Mouse (Mus musculus): Measurements from ENCODE around the gene Srgap3.
"Not testable (repeated sequence)": the region's sequence is repeated elsewhere in the genome, so short reads cannot be mapped to it uniquely, and the experiment has no call there.

The Srgap3 gene

GRCm38 (mm10) chr6:112752007-112752406, 195.1 kb downstream of the Srgap3 start:
- DNase-seq (ENCODE audit: low spot score in 2 of 2) = no peak

- no peak for DNase-seq (ENCODE audit: low spot score in 2 of 2)
Measured at GRCm38 (mm10) chr6:112742297-112742696, 204.8 kb downstream of the Srgap3 start.

DNA sequence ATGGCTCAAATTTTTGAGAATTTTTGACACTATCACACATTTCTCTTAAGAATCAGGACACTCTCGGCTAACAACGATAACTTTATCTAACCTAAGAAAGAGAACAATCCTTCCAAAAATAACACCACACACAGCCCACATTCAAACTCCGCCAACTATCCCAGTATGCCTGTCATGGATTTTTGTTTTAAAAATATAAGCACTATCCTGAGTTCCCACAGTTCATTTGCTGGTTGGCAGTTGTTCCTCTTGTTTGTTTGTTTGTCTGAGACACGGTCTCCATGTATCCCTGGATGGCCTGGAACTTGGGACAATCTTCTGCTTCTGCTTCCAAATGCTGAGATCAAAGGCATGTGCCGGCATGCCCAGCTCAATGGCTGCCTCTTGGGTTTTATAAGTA, 205.3 kb downstream of the Srgap3 start:
- no peak for DNase-seq (ENCODE audit: low spot score in 2 of 2)

DNA sequence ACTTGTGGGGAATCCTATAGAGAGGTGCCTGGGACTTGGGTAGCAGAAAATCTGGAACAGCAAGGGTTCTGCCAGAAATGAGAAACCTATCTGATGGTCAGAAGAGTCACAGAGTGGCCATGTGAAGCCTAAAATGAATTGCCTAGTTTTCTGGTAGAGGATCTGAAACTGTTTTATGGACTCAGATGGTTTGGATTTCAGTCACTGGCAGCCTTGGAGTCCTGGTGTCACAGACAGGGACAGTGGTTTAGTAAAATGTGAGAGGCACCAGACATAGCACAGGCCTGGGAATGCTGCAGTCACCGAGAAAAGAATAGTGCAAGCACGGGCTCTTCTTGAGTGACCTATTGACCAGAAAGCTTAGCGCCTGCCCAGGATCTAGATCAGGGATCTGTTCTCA, 207.4 kb downstream of the Srgap3 start:
- DNase-seq (ENCODE audit: low spot score in 2 of 2) = no peak

DNA sequence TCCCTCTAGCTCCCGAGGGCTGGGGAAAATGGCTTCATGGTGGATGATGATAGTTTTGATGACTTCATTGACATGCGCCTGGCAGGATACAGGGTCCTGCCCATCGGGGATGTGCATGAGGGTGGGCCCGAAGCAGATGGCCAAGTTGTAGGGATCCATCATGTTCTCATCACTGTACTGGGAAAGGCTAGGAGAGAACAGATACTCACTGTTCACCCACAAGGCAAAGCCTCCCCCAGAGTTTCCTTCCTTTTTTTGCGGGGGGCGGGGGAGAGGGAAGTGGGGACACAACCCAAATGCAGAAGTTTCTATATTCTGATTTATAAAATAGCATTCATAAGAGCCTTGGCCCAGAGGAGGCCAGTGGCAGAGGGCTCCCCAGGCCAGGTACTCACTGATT, 208.1 kb downstream of the Srgap3 start:
- no peak for DNase-seq (ENCODE audit: low spot score in 2 of 2)

GRCm38 (mm10) chr6:112736471-112736870, 210.6 kb downstream of the Srgap3 start:
- DNase-seq (ENCODE audit: low spot score in 2 of 2) = peak in 1 of 2 experiments; percentile 42

DNA sequence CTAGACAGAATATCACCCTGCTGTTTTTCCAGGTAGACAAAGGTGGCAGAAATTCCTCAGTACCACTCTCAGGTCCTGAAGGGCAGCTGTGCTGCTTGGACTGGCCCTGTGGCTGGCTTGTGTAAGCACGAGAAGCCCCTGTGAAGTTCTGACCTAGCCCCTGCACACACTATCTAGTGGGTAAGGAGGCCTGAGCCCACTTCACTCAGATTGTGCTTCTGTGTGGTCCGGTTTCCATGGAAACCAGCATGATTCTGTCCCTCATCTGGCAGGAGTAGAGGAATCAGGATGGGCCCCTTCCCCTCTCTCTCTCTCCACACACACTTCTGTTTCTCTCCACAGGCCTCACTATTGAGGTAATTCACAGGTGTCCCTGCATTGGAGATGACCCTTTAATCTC, 212.0 kb downstream of the Srgap3 start:
- no peak for DNase-seq (ENCODE audit: low spot score in 2 of 2)

GRCm38 (mm10) chr6:112733942-112734341, 213.1 kb downstream of the Srgap3 start:
- peak in 1 of 2 experiments; percentile 55 for DNase-seq (ENCODE audit: low spot score in 2 of 2)

GRCm38 (mm10) chr6:112732434-112732833, 214.6 kb downstream of the Srgap3 start:
- DNase-seq (ENCODE audit: low spot score in 2 of 2) = no peak

DNA sequence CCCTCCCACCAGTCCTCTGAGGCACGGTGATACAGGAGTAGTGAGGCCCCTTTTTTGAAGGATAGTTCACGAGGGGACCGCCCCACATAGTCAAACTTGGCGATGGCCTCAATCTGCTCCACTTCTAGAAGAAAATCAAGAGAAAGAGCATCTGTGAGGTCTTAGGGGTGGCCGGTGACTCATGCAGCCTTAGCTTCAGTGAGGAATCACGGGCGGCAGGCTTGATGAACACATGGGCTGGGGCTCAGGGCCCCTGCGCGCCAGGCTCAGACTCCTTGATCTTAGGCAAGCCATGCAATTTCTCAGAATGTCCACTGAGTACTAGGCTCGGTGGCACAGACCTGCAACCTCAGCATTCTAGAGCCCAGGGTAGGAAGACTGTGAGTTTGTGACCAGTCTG, 215.7 kb downstream of the Srgap3 start:
- DNase-seq (ENCODE audit: low spot score in 2 of 2) = no peak

GRCm38 (mm10) chr6:112728760-112729422, 218.2 kb downstream of the Srgap3 start:
- DNase-seq (ENCODE audit: low spot score in 2 of 2) = peak; percentile 83 to 89

- DNase-seq (ENCODE audit: low spot score in 2 of 2) = no peak
Measured at GRCm38 (mm10) chr6:112725468-112725867, 221.6 kb downstream of the Srgap3 start.

DNA sequence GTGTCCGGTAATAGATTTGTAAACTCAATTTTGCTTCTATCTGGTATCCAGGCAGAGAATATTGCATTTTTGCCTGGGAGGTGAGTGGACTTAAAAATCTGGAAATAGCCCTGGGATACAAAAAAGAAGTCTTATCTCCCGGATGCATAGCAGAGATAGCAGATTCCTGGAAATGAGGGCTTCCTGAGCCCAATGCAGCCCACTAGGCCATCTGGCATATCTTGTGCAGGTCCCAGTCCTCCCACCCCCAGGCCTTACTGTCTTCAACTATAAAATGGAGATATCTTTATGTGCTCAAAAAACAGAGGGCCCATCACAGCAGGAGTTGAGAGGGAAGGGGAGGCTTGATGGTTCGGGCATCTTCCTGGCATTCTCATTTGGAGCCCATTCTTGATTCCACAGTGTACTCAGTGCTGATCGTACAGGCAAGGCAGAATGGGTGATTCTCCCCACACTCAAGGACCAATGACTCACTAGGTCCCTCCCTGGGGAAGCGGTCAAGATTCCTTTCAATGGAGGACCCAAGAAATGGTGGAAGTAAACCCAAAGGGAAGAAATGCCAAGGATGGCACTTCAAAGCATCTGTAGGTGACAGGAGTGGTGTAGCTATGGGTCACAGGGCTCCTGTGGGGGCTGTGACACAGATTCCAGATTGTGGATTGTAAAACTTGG, 226.5 kb downstream of the Srgap3 start:
- DNase-seq (ENCODE audit: low spot score in 2 of 2) = no peak

GRCm38 (mm10) chr6:112719983-112720382, 227.1 kb downstream of the Srgap3 start:
- no peak for DNase-seq (ENCODE audit: low spot score in 2 of 2)

DNA sequence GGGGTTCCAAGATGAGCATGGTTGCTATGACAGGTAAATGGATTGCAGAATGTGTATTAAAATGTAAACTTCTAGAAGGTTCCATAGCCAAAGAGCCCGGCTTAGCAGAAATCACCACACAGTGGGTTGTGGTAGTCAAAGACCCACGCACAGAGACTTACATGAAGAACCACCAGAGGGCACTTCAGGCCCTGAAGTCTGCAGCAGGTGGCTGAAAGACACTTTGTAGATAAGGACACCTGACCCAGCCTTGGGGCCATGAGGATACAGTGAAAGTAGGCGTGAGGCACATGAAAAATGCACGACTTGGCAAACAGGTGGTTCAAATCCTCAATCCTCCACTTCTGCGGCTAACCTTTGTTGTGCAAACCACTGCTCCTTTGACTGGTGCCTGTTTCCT, 229.9 kb downstream of the Srgap3 start:
- DNase-seq (ENCODE audit: low spot score in 2 of 2) = no peak

- no peak for DNase-seq (ENCODE audit: low spot score in 2 of 2)
Measured at GRCm38 (mm10) chr6:112713951-112714350, 233.1 kb downstream of the Srgap3 start.

DNA sequence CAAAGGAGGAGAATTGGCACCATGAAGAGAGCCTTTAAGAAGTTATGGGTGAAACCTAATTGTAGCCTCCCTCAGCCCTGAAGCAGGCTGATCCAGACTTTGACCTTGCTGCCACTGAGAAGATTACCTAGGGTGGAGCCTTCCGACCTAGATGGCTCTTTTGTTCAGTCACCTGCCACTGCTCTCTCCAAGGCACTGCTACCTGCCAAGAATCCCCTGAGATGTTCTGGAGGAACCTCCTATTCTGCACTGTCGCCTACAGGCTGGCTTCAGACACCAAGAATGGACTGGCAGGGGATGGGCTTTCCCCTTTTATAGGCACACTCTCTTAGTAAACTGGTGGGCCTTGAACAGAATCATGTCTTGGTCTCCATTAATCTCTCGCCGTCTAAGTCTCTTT, 244.8 kb downstream of the Srgap3 start:
- not testable (repeated sequence) for DNase-seq (ENCODE audit: low spot score in 2 of 2)

GRCm38 (mm10) chr6:112700392-112700791, 246.7 kb downstream of the Srgap3 start:
- peak in 1 of 2 experiments; percentile 62 for DNase-seq (ENCODE audit: low spot score in 2 of 2)

- no peak for DNase-seq (ENCODE audit: low spot score in 2 of 2)
Measured at GRCm38 (mm10) chr6:112699115-112699514, 248.0 kb downstream of the Srgap3 start.

DNA sequence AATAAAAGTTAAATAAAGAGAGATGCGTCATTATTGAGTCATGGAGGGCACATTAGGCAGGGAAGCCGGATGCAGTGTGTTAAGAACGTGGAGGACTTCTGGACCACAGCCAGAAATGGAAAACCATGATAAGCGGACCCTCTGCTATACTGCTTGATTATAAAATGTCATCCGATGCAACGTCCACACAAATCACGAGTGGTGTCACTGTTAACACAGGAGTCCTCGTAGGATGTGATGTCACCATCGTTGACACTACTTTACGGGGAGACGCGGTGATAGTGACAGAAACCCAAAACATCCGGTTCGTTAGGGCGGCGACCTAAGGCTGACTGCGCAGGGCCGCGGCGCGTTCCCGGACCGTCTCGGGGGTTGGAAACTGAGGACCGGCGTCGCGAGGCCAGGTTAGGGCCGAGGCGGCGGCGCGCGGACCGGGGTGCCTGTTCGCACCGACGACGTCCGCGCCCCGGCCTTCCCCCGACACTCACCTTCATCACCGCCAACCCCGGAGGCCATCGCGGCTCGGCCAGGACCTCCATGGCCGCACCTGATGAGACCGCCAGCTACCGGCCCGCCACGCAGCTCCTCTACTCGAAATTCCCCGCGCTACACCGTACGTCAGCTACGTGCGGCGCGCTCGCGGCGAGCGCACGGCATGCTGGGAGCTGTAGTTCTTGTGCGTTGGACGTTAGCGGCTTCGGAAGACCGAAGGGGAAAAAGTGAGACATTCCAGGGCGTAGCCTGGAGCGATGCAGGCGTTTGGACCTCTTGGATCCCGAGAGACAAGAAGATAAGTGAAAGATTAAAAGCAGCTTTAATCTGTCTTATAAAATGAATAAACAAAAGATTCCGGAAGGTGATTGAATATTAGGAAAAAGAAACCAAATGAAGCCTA, 250.8 kb downstream of the Srgap3 start, which contains the start of gene Rad18:
Gene Rad18, minus strand, starts transcription at position 631 of the 895 bp plus-strand sequence.
- peak in 1 of 2 experiments; percentile 79 for DNase-seq (ENCODE audit: low spot score in 2 of 2)

- no peak for DNase-seq (ENCODE audit: low spot score in 2 of 2)
Measured at GRCm38 (mm10) chr6:112694492-112694891, 252.6 kb downstream of the Srgap3 start.

GRCm38 (mm10) chr6:112691523-112691922, 255.5 kb downstream of the Srgap3 start:
- DNase-seq (ENCODE audit: low spot score in 2 of 2) = no peak

Data from left cerebral cortex, adult 9 months (tissue).